Mouse (Mus musculus) inflammation-experienced regulatory T-cells, adult 16 weeks (primary cell): ENCODE results near the gene Wnt11. TPM values are rescaled to one million over a fixed set of nuclear protein-coding genes. Genes with fewer than 3 reads are reported as not detected.

Experiments used
- polyA plus RNA-seq: library from polyadenylated mRNA; unstranded; fragments of 100-300 nt; shearing (Covaris generic); gene quantifications from one replicate; pipeline ENCODE4 v1.2.1, GENCODE M21; 2017

The Wnt11 gene
- not detected for polyA plus RNA-seq

DNA sequence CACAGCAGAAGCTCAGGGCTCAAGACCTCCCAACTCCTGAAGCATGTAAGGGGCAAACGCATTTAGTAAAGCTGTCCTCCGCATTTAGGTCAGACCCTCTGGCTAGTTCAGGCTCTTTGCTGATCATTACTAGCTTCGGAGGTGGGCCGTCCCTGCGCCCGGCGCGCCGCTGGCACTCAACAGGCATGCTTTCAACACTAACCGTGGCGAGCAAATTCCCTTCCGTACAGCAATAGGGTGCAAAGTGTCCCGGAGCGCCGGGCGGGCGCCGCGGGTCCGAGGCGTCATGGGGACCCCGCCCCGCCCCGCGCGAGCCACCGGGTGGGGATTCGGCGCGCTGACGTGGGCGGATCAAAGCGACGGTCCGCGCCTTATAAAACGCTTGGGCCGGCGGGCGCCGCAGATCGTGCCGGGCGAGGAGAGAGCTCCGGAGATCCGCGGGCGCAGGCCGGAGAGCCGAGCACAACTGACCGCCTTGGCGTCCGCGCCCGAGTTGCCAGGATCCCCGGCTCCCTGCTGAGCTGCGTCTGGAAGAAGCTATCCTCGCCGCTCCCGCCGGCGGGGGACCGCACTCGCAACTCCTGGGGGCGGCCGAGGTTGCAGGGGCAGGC lies at the start of gene Wnt11:
Gene Wnt11, plus strand, starts transcription at position 402 of the 611 bp plus-strand sequence.

Other genes with a start within 250 kb of the Wnt11 start
- 113 TPM for gene Emsy, start 178.3 kb upstream of the Wnt11 start, polyA plus RNA-seq
- gene Thap12, start 132.0 kb upstream of the Wnt11 start, polyA plus RNA-seq, result 13.5 TPM